Mouse (Mus musculus) myocyte (in vitro differentiated cells): Measurements from ENCODE around the gene Man1c1. TPM values are rescaled to one million over a fixed set of nuclear protein-coding genes. Genes with fewer than 3 reads are reported as not detected.

Experiments
- H3K27me3 ChIP-seq: one replicate; pipeline ENCODE4 v1.6.1; 2011; ENCODE audit not compliant: control insufficient read depth, insufficient read depth, insufficient read length
- H3K36me3 ChIP-seq: one replicate; pipeline ENCODE4 v1.6.1; 2011; ENCODE audit not compliant: control insufficient read depth, insufficient read depth
- H3K4me2 ChIP-seq: one replicate; pipeline ENCODE4 v1.6.1; 2011; ENCODE audit warnings: low read depth, control low read depth
- H3K4me3 ChIP-seq: one replicate; pipeline ENCODE4 v1.5.1; 2011; ENCODE audit warnings: mild to moderate bottlenecking, control low read depth, moderate library complexity
- H3K79me2 ChIP-seq: one replicate; pipeline ENCODE4 v1.6.1; 2011; ENCODE audit not compliant: control insufficient read depth, insufficient read depth
- H3ac ChIP-seq: one replicate; pipeline ENCODE4 v1.6.1; 2011; ENCODE audit not compliant: control insufficient read depth, insufficient read length
- CEBPB ChIP-seq: IDR thresholded peaks from 2 replicates; pipeline ENCODE4 v1.6.1; 2011; ENCODE audit warnings: mild to moderate bottlenecking, moderate library complexity; ENCODE audit not compliant: poor library complexity, insufficient read depth, severe bottlenecking
- E2F4 ChIP-seq: IDR thresholded peaks from one replicate; pipeline ENCODE4 v1.6.1; 2011; ENCODE audit warnings: mild to moderate bottlenecking, control low read depth, moderate library complexity; ENCODE audit not compliant: insufficient read depth
- MAX ChIP-seq: IDR thresholded peaks from one replicate; pipeline ENCODE4 v1.6.1; 2011; ENCODE audit warnings: low read depth, mild to moderate bottlenecking, control low read depth
- MYOD1 ChIP-seq, 3 experiments: IDR thresholded peaks; one replicate each; pipeline ENCODE4 v1.6.1; 2011; ENCODE audit warnings: control low read depth in 2 of 3, low read depth in 2 of 3, mild to moderate bottlenecking in 2 of 3, moderate library complexity in 1 of 3; ENCODE audit not compliant: insufficient read length in 2 of 3, control insufficient read depth in 1 of 3
- MYOG ChIP-seq, 3 experiments: IDR thresholded peaks; one replicate each; pipeline ENCODE4 v1.6.1; 2011; ENCODE audit warnings: control low read depth in 2 of 3, low read depth in 2 of 3, mild to moderate bottlenecking in 2 of 3; ENCODE audit not compliant: insufficient read length in 2 of 3, control insufficient read depth in 1 of 3, insufficient read depth in 1 of 3
- POLR2A ChIP-seq: IDR thresholded peaks from one replicate; pipeline ENCODE4 v1.6.1; 2011; ENCODE audit warnings: low read depth, mild to moderate bottlenecking, control low read depth, moderate library complexity; ENCODE audit not compliant: insufficient read length
- POLR2AphosphoS2 ChIP-seq: IDR thresholded peaks from one replicate; pipeline ENCODE4 v1.6.1; 2011; ENCODE audit warnings: low read depth, control low read depth; ENCODE audit not compliant: insufficient read length
- REST ChIP-seq: IDR thresholded peaks from one replicate; pipeline ENCODE4 v1.6.1; 2011; ENCODE audit warnings: mild to moderate bottlenecking, control low read depth, moderate library complexity; ENCODE audit not compliant: insufficient read depth, insufficient read length
- SRF ChIP-seq: IDR thresholded peaks from one replicate; pipeline ENCODE4 v1.6.1; 2011; ENCODE audit warnings: low read depth; ENCODE audit not compliant: control insufficient read depth, insufficient read length
- TCF12 ChIP-seq: IDR thresholded peaks from one replicate; pipeline ENCODE4 v1.6.1; 2011; ENCODE audit warnings: mild to moderate bottlenecking, control low read depth; ENCODE audit not compliant: poor library complexity, insufficient read depth, severe bottlenecking
- TCF3 ChIP-seq: IDR thresholded peaks from one replicate; pipeline ENCODE4 v1.6.1; 2011; ENCODE audit warnings: low read depth, control low read depth; ENCODE audit not compliant: insufficient read length
- USF1 ChIP-seq: IDR thresholded peaks from one replicate; pipeline ENCODE4 v1.6.1; 2011; ENCODE audit warnings: low read depth, mild to moderate bottlenecking, control low read depth, moderate library complexity
- polyA plus RNA-seq: library from polyadenylated mRNA; unstranded; fragments of >200 nt; fragmentation: generic; extraction: Trizol; gene quantifications from one replicate; pipeline ENCODE4 v1.2.1, GENCODE M21; 2012; ENCODE audit warnings: missing spikeins

Gene Man1c1
- polyA plus RNA-seq, 1 experiment: 11.3 TPM

DNA sequence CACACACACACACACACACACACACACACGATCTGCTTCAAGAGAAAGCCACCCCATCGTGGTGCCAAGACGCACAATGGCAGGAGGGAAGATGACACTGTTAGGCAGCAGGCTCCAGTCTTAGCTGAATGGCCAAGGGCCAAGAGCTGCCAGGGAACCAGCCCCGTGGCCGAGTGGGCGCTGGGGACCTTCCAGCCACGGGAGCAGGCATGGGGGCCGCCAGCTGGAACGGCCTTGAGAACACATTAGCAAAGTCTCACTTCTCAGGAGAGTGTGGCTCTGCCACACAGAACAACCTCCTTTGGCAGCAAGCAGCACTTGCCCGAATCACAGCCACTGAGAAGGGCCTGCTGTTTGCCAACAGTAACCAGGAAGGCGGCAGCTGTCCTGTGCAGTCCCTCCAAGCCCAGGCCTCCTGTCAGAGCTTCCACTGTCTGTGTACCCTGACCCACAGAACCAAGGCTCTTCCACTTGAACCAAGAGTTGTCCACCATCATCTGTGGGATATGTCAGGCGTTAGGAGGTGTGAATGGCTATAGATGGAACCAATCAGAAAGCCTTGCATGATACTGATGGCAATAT lies 30.1 kb downstream of the Man1c1 start:
- peaks cover 10% of the 10 kb centered on the region for H3K79me2 ChIP-seq
- TF ChIP-seq MYOG (IDR thresholded peaks at IDR 0.05; ENCODE audit: control insufficient read depth in 1 of 3, insufficient read depth in 1 of 3, insufficient read length in 2 of 3, low read depth in 2 of 3) (peak in 1 of 3 experiments; percentile 67), TCF3 (no peak), POLR2A (no peak), MYOD1 (IDR thresholded peaks at IDR 0.05; ENCODE audit: control insufficient read depth in 1 of 3, insufficient read length in 2 of 3, low read depth in 2 of 3) (peak in 2 of 3 experiments; percentile 46 to 55), REST (no peak)
- no peak overlapping the region for H3ac ChIP-seq
- no peak overlapping the region for H3K4me2 ChIP-seq
- no peak overlapping the region for H3K4me3 ChIP-seq
- H3K27me3 ChIP-seq: no peaks in the 10 kb centered on the region
- H3K36me3 ChIP-seq: no peaks in the 10 kb centered on the region

DNA sequence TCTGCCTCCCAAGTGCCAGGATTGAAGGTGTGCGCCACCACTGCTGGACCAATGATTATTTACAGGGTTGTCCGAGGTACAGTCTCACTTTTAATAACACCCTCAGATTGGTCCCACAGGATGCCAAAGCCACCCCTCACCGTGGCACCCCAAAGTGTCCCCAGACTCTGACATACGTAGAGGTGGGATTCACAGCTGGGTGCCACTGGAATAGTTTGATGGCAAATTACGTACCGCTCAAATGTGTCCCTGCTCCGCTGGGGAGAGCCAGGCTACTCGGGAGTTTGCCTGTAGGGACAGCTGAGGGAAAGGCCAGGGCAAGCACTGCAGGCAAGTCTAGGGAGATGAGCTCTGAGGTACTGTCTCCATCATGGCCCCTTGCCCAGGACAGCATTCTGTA lies 30.9 kb downstream of the Man1c1 start:
- no peak overlapping the region for H3K4me3 ChIP-seq
- no peaks in the 10 kb centered on the region for H3K36me3 ChIP-seq
- no peaks in the 10 kb centered on the region for H3K27me3 ChIP-seq
- TF ChIP-seq CEBPB: no peak
- no peak for TF ChIP-seq REST
- TF ChIP-seq TCF12: no peak
- no peak for TF ChIP-seq POLR2A
- TF ChIP-seq SRF: no peak
- TF ChIP-seq MYOD1 (IDR thresholded peaks at IDR 0.05; ENCODE audit: control insufficient read depth in 1 of 3, insufficient read length in 2 of 3, low read depth in 2 of 3): no peak
- TF ChIP-seq POLR2AphosphoS2: no peak
- no peak for TF ChIP-seq MAX
- no peak for TF ChIP-seq TCF3
- TF ChIP-seq USF1: no peak
- no peak for TF ChIP-seq E2F4
- no peak for TF ChIP-seq MYOG (IDR thresholded peaks at IDR 0.05; ENCODE audit: control insufficient read depth in 1 of 3, insufficient read depth in 1 of 3, insufficient read length in 2 of 3, low read depth in 2 of 3)
- no peak overlapping the region for H3ac ChIP-seq
- peaks cover 13% of the 10 kb centered on the region for H3K79me2 ChIP-seq
- H3K4me2 ChIP-seq: no peak overlapping the region

DNA sequence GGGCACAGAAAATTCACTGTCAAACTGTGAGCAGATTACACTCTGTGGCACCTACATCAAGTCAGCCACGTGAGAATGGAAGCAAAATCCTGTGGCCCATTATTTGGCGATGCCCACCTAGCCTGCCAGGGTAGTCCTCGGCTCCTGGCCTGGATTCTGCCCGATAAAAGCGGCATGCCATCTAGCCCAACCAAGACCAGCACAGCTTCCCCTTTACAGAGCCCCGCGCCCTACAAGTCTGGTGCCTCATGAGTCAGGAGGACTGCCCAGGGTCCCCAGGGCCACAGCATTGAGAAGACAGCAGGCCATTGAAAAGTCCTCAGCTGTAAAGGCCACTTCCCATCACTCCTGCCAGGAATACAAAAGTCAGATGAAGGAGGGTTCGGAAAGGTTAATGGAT lies 31.8 kb downstream of the Man1c1 start:
- H3K36me3 ChIP-seq: no peaks in the 10 kb centered on the region
- H3K27me3 ChIP-seq: no peaks in the 10 kb centered on the region
- H3K4me3 ChIP-seq: no peak overlapping the region
- H3K79me2 ChIP-seq: peaks cover 12% of the 10 kb centered on the region
- H3ac ChIP-seq: no peak overlapping the region
- no peak overlapping the region for H3K4me2 ChIP-seq
- TF ChIP-seq MAX: no peak
- TF ChIP-seq POLR2A: no peak
- TF ChIP-seq SRF: no peak
- no peak for TF ChIP-seq MYOD1 (IDR thresholded peaks at IDR 0.05; ENCODE audit: control insufficient read depth in 1 of 3, insufficient read length in 2 of 3, low read depth in 2 of 3)
- TF ChIP-seq POLR2AphosphoS2: no peak
- TF ChIP-seq TCF12: no peak
- TF ChIP-seq USF1: no peak
- no peak for TF ChIP-seq CEBPB
- no peak for TF ChIP-seq REST
- no peak for TF ChIP-seq TCF3
- no peak for TF ChIP-seq E2F4
- TF ChIP-seq MYOG (IDR thresholded peaks at IDR 0.05; ENCODE audit: control insufficient read depth in 1 of 3, insufficient read depth in 1 of 3, insufficient read length in 2 of 3, low read depth in 2 of 3): no peak

DNA sequence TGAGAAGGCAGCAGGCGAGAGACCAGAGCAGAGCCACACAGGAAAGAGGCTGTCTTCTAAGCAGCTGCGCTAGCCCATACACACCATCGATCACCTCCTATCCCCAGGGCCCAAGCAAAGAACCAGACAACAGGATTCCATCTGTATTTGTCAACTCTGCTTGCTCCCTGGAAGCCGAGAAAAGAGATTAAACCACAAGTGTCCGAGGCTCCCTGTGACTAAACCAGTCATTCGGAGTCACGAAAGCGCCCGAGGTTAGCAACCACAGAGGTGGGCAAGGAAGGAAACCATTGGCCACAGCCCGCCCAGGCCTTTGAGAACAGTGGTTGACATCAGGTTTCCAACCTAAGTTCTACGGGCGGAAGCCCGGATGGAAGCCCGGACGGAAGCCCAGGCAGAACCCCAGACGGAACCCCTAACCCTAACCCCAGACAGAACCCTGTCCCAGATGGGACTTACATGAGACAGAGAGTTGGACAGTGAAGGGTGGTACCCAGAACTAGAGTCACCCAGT lies 32.4 kb downstream of the Man1c1 start:
- Histone ChIP-seq H3K4me2 (no peak overlapping the region), H3K36me3 (no peaks in the 10 kb centered on the region), H3ac (no peak overlapping the region), H3K27me3 (no peaks in the 10 kb centered on the region), H3K4me3 (no peak overlapping the region), H3K79me2 (peaks cover 7% of the 10 kb centered on the region)
- TF ChIP-seq USF1 (no peak), MYOG (IDR thresholded peaks at IDR 0.05; ENCODE audit: control insufficient read depth in 1 of 3, insufficient read depth in 1 of 3, insufficient read length in 2 of 3, low read depth in 2 of 3) (no peak), CEBPB (no peak), MAX (no peak), TCF3 (no peak), REST (no peak), SRF (no peak), POLR2AphosphoS2 (no peak)
